Mouse (Mus musculus) adipocyte (in vitro differentiated cells): ENCODE data around the gene Bok.
"Not testable (repeated sequence)": the region's sequence is repeated elsewhere in the genome, so short reads cannot be mapped to it uniquely, and the experiment has no call there.

Experiments used
- DNase-seq: peaks from one replicate; pipeline ENCODE4 v3.0.0-alpha.2; 2016; ENCODE audit warnings: low spot score

The Bok gene

GRCm38 (mm10) chr1:93685401-93686244, at the start of gene Bok:
Gene Bok, plus strand, starts transcription at chr1:93685660.
- peak; percentile 87 for DNase-seq

GRCm38 (mm10) chr1:93636211-93636897, 49.1 kb upstream of the Bok start:
- peak; percentile 28 for DNase-seq

- no peak for DNase-seq
Observed at GRCm38 (mm10) chr1:93641978-93642377, 43.5 kb upstream of the Bok start.

- no peak for DNase-seq
Observed at GRCm38 (mm10) chr1:93642692-93643091, 42.8 kb upstream of the Bok start.

- DNase-seq: no peak
Observed at GRCm38 (mm10) chr1:93649604-93650172, 35.8 kb upstream of the Bok start.

- DNase-seq: no peak
Observed at GRCm38 (mm10) chr1:93654275-93654674, 31.2 kb upstream of the Bok start.

GRCm38 (mm10) chr1:93654798-93655197, 30.7 kb upstream of the Bok start:
- no peak for DNase-seq

GRCm38 (mm10) chr1:93656325-93657024, 29.0 kb upstream of the Bok start:
- DNase-seq: no peak

- no peak for DNase-seq
Observed at GRCm38 (mm10) chr1:93657025-93657360, 28.5 kb upstream of the Bok start.

GRCm38 (mm10) chr1:93658559-93658958, 26.9 kb upstream of the Bok start, which contains the start of gene Stk25:
Gene Stk25, minus strand, starts transcription at chr1:93658659.
- DNase-seq: not testable (repeated sequence)

GRCm38 (mm10) chr1:93667760-93668400, 17.6 kb upstream of the Bok start:
- DNase-seq: no peak

GRCm38 (mm10) chr1:93668791-93669548, 16.5 kb upstream of the Bok start:
- DNase-seq: no peak

GRCm38 (mm10) chr1:93669941-93670340, 15.5 kb upstream of the Bok start:
- DNase-seq: no peak

- DNase-seq: no peak
Observed at GRCm38 (mm10) chr1:93672682-93673081, 12.8 kb upstream of the Bok start.

GRCm38 (mm10) chr1:93678386-93678785, 7.1 kb upstream of the Bok start:
- DNase-seq: peak; percentile 99

GRCm38 (mm10) chr1:93679889-93680568, 5.4 kb upstream of the Bok start:
- DNase-seq: peak; percentile 65

- no peak for DNase-seq
Observed at GRCm38 (mm10) chr1:93686245-93686960, 943 bp downstream of the Bok start.

GRCm38 (mm10) chr1:93686961-93687320, 1.5 kb downstream of the Bok start:
- DNase-seq: peak; percentile 67

GRCm38 (mm10) chr1:93688154-93688553, 2.7 kb downstream of the Bok start:
- DNase-seq: no peak
